Mouse (Mus musculus): ENCODE measurements around the gene Hoxd8. TPM values are rescaled to one million over a fixed set of nuclear protein-coding genes. Genes with fewer than 3 reads are reported as not detected.

Gene Hoxd8
- total RNA-seq, 1 experiment from 2014 or later: not detected

DNA sequence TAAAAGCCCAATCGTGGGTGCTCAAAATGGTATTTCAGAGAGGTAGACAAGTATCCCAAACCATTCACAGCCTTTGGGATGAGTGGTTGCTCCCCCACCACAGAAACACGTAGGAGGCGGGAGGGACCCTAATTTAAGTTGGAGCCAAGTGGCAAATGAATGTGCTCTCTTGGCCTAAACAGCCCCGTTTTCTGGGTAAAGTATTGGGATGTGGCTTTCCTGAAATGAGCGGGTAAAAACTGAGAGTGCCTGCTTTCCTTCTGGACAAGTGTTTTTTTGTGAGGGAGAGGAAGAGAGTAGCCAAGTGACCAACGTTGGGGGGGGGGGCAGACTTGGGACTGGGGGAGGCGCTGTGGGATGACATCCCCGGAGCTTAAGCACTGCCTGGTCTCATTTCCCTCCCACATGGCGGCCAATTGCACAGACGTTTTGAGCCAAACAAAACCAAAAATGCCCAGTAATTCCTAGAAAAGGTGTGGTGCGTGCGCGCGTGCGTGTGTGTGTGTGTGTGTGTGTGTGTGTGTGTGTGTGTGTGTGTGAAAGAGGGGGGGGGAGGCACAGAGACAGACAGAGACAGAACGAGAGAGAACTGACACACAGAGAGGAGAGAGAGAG is 6.6 kb downstream of the Hoxd8 start:
- ATAC-seq (replicated peaks; ENCODE audit: low read depth, poor library complexity, severe bottlenecking): no peak

DNA sequence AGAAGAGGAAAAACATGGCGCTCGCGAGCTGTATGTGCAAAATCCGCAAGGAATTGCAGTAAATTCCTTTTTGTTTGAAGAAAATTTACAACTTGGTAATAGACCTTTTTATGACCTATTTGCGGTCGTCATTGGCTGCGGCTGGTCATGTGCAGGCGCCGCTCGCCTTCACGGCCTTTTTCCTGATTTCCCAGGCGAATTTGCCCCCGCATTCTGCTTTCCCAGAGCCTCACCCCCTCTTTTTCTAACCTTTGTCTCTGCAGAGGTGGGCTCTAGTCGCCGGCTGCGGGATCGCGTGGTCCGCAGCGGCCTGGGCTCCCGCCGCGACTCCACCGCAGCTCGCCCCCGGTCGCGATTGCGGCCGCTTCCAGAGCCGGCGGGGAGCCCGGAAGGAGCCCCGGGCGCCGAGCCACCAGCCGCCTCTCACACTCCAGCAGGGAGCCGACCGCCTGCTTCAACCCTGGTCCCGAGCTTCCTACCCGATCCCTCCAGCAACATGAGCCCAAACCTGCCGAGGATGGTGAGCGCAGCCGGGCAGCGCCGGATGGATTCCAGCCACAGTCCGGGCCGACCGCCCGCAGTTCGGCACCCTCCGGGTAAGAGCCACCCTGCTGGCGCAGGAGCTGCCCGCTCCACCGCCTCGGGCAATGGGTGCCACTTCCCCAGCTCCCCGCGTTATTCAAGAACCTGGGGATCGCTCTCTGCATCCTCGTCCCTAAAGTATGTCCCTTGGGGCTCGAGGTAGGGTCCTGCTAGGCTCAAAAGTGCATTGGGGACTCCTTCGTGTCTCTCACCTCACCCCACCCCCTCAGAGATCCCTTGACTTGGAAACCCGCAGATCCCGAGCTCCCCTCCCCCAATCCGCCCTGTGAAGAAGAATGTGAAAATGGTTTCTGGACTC is 7.6 kb downstream of the Hoxd8 start, which contains the start of the genes Hoxd3 and Hoxd4:
Gene Hoxd3 (plus strand): TSS at position 207 of the 901 bp plus-strand sequence.
Gene Hoxd4 (plus strand): TSS at position 209 of the 901 bp plus-strand sequence.
- ATAC-seq (replicated peaks; ENCODE audit: low read depth, poor library complexity, severe bottlenecking): no peak

DNA sequence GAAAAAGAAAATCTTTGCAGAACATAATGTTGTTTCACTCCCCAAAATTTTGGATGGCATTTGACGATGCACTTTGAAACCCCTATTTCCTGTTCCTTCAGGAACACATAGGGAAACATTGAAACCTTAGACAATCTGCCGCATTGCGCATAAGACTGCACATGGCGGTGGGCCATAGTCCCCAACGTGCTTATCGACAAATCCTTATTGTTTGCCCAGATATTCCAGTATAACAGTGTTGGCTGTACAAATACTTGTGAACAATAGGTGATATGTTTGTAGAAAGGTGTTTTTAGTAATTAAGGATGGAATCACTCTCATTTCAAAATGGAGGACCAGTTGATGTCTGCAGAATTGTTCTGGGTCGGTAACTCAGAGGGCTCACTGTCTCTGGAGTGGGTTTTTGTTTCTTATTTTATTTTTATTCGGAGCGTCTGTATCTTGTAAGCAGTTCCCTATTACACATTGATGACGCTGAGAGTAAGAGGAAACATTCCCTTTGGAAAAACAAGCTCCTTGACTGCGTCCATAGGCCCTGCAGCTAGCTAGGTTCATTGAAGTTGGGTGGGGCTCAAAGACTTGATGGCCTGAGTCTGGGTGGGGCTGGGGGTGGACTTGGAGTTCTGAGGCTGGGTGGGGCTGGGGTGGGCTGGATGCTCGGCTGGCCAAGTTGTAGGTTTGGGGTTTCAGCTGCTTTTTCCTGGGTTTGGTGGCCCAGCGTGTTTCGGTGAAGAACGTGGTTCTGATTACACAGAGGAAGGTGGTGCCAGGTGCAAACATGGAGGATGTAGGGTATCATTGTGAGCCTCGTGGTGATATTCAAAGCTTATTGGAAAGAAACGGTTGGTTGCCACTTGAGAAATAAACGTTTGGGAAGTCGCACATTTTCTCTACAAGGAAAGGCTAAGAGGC is 9.1 kb downstream of the Hoxd8 start:
- no peak for ATAC-seq (replicated peaks; ENCODE audit: low read depth, poor library complexity, severe bottlenecking)

DNA sequence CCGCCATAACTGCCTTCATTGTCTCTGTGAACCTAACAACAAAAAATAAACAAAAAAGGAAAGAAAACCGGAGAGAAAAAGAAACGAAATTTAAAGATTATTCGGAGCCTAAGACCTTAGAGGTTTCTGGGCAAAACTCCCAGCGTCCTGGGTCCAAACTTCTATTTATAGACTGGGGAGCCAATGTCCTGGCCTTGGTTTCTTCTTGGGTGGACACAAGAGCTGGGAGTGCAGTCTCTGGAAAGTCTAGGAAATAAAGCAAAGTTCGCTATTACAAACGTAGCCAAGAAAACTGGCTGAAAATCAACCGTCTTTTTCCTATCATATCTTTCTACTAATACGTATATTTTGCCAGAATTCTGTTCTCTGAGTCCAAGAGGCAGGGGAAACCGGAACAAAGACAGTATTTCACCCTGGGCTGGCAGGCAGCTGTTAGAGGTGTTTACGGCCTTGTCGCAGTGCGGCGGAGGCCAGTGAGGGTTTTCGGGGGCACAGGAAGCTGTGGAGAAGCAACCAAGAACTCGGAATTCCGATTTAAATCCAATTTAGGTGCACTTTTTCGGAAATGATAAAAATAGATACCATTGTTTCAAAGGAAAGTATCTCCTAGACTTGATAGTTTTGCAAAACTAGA is 9.9 kb downstream of the Hoxd8 start:
- no peak for ATAC-seq (replicated peaks; ENCODE audit: low read depth, poor library complexity, severe bottlenecking)

DNA sequence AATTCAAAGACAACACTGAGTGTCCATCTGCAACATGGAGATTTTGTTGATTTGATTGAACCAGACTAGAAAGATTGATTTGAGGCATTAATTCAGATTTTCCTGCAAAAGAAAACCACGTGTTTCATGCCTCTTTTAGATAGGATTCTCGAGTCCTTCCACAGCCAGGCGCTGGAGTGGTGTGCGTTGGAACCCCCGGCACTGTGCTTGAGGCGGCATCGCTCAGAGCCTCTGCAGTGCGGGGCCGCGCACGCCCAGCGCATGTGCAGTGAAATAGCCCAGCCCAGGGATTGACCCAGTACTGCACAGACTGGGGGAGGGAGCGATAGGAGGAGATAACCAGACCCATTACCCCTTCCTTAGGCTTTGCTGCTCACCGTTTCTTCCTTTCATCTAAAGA is 10.5 kb downstream of the Hoxd8 start:
- no peak for ATAC-seq (replicated peaks; ENCODE audit: low read depth, poor library complexity, severe bottlenecking)

DNA sequence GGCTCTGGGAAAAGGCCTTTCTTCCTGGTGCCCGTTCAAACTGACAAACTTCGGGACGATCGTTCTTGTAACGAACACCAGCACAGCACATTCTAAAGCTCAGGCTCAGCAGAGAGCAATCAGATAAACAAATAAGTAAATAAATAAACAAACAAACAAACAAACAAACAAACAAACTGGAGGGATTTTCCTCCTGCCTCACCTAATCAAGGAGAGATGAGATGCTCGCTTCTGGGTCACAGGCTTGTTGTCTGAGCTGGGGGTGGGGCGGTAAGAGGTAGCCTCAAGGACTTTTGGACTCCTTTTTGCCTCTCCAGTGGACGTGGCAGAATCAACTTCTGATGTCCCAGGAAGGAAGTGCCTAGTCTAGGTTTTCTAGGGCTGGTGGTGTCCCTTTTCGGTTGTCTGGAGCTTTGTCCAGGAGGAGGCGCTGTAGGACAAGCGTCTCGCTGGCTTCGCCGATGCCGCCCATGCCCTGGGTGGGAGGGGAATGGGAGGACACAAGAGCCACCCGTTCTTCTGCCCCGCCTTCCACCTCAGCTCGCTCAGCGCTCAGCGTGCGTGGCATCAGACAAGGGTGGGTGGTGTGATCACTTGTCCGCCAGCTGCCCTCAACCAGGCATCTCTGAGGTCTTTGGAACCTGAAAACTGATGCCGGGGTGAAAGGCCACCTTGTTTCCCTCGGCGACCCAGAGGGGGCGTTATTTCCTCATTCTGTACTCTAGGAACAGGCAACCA is 11.3 kb downstream of the Hoxd8 start:
- ATAC-seq (replicated peaks; ENCODE audit: low read depth, poor library complexity, severe bottlenecking): peak; percentile 95

DNA sequence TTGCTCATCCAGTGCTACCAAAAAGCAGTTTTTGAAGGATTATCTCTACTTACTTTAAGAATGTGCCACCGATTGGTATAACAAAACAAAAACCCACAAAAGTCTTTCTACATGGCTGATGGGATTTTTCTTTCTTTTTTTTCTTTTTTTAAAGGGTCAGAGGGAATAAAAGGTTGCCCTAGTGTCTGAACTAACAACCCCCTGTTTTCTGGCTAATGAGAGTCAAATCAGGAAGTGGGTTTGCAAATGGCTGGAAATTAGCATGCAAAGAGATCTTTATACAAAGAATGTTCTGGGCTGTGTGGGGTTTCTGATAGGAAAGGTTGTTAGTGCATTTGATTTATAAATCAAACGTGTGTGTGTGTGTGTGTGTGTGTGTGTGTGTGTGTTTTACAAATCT is 16.0 kb downstream of the Hoxd8 start:
- no peak for ATAC-seq (replicated peaks; ENCODE audit: low read depth, poor library complexity, severe bottlenecking)

DNA sequence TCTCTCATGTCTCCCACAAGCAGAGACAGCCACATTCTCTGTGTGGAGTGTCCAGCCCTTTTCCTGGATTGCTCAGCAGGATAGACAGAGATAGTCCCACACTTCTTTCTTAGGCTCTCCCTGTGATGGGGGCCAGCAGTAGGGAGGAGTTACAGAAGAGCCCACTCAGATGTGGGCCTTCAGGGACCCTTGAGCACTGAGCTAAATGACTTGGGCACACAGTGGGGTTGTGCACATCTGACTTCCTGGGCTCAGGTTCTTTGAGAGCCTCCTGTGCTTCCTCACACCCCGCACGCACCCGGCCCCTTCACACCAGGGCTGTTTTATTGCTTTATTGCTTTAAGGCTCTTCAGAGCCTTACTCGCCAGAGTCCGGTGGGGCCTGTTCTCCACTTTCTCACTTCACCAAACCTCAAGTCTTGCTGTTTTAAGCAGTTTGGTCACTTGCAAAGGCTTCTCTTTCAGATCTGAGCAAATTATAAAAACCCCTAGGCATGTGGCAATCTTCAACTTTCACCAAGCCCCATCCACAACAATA is 16.6 kb downstream of the Hoxd8 start:
- ATAC-seq (replicated peaks; ENCODE audit: low read depth, poor library complexity, severe bottlenecking): no peak

DNA sequence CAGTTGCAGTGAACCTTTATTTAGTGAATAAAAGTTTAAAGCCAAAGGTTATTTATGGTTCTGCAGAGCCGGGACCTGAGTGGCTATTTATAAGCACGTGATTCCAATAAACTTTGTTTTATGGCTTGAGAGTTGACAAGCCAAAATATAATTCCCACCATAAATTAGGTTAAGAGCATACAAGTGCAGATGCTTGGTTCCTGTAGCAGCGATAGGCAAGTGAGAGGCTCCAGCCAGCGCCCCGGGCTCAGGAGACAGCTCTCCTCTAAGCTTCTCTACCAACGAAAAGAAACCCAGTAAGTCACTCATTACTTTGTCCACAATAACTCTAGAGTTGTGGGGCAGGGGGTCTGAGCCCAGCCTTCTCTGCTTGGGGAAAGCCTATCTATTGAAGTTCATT is 17.5 kb downstream of the Hoxd8 start:
- no peak for ATAC-seq (replicated peaks; ENCODE audit: low read depth, poor library complexity, severe bottlenecking)

DNA sequence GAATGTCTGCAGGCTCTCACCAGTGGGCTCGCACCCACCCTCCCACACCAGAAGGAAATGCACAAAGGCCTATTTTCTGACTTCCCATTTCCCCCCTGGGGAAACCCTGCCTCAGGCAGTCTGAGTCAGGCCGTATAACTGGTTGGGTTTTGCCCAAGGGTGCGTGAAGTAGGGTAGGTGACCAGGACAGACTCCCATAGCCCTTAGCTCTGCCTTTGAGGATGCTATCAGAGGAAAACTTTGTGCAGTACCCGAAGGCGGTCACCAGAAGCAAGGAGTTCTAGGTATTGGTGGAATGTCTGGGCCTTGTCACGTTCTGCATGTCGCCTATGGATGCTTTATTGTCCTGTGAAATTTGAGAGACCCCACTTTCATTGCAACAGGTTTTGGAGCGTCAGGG is 18.5 kb downstream of the Hoxd8 start:
- ATAC-seq (replicated peaks; ENCODE audit: low read depth, poor library complexity, severe bottlenecking): no peak

DNA sequence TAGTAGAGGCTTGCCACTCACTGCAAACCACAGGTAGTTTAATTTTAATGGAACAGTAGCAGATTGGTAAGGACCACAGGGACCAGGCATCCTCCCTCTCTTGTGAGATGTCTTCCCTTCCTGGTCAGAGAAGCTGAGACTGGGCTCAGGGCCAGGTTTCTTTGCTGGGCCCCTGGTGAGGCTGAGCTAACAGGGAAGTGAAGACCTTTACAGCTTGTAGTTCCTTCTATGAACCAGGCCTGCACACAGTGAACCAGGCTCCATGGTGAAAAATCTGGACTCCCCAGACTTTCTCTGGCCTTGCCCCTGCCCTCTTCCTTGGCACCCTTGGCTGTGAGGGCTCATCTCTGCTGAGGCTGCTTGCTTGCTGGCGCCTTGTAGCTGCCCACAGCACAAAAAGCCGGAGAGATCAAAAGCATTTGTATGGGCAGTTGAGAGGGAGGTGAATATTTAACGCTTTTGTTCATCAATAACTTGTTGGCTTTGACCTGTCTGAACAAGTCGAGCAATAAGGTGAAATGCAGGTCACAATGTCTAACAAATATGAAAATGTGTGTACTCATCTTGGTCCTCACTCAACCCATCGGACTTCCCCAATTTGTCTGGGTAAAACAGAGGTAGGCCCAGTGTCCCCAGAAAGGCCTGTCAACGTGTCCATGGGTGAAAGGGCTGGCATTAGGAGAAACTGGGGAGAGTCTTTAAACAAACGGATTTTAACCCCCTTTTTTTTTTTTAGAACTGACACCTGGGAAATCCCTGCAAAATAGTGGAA is 20.0 kb downstream of the Hoxd8 start:
- ATAC-seq (replicated peaks; ENCODE audit: low read depth, poor library complexity, severe bottlenecking): no peak

DNA sequence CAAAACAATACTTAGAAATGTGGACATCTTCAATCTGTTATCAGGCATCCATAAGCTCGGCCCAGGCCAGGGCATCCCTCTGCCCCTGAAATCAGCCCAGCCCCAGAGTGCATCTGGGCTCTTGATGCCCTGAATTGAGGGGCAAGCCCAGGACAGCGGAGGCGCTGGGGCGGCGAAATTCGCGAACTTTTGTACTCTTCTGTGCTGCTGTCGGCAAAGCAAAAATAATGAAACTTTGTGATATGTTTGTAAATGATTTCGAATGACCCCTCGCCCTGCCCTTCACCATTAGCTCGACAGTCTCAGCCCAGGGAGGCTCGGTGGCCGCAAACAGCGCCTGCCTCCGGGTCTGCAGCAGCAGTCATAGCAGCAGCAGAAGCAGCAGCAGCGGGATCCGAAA is 20.8 kb downstream of the Hoxd8 start:
- ATAC-seq (replicated peaks; ENCODE audit: low read depth, poor library complexity, severe bottlenecking): no peak

DNA sequence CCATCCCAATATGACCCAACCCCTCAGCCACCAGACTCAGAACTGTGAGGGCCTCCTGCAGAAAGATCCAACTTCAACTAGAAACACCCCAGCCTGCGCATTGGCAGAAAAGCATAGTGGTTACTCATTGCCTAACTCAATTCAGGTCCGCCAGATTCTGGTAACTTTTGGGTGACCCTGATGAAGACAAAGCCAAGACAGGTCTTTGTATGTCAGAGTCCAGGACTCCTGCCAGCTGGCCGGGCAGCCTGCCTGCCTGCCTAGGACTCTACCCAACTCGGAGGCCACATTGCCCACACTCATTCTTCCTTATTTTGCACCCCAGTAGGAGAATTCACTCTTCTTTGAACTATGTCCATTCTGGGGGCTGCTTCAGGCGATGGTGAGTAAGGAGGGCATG is 22.1 kb downstream of the Hoxd8 start, which contains the start of gene Gm28230:
Gene Gm28230 (plus strand): TSS at position 178 of the 400 bp plus-strand sequence.
- no peak for ATAC-seq (replicated peaks; ENCODE audit: low read depth, poor library complexity, severe bottlenecking)

DNA sequence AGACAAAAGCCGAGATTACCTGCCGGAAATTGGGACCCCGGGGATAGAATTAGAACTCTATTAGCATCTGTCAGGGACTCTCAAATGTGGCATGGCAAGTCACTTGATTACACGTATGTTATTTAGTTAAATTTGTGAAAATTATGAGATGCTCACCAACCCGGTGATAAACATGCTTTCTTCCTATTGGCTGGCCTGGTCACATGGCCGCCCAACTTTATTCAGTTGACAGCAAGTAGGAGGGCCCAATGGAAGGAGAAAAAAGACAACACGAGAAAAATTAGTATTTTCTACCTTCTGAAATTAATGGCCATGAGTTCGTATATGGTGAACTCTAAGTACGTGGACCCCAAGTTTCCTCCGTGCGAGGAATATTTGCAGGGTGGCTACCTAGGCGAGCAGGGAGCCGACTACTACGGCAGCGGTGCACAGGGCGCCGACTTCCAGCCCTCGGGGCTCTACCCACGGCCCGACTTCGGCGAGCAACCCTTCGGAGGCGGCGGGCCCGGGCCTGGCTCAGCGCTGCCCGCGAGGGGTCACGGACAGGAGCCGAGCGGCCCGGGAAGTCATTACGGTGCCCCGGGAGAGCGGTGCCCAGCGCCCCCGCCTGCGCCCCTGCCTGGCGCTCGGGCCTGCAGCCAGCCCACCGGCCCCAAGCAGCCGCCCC is 22.7 kb downstream of the Hoxd8 start:
- ATAC-seq (replicated peaks; ENCODE audit: low read depth, poor library complexity, severe bottlenecking): no peak

DNA sequence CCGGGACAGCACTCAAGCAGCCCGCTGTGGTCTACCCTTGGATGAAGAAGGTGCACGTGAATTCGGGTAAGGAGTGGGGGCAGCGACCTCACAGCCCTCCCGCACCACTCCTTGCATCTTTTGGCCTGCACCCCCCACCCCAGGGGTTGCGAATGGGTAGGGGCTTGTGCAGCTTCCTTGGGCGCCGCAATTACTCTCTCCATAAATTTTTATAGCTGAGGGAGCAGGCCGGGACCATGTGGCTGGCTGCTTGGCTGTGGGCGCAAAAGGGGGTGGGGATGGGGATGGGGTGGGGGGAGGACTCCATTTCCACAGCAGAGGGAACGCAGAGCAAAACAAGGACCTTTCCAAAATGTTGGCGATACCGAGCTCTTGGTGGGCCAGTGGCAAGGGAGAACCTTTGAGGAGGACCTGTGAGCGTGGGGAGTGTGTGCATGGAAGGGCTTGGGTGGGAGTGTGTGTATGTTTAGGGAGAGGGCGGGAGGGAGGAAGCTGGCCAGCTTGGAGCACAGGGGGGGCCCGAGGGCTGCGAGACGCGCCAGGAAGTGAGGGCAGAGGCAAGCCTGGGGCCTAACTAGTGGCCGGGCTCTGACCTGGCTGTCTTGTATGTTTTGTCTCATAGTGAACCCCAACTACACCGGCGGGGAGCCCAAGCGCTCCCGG is 23.4 kb downstream of the Hoxd8 start:
- ATAC-seq (replicated peaks; ENCODE audit: low read depth, poor library complexity, severe bottlenecking): no peak

DNA sequence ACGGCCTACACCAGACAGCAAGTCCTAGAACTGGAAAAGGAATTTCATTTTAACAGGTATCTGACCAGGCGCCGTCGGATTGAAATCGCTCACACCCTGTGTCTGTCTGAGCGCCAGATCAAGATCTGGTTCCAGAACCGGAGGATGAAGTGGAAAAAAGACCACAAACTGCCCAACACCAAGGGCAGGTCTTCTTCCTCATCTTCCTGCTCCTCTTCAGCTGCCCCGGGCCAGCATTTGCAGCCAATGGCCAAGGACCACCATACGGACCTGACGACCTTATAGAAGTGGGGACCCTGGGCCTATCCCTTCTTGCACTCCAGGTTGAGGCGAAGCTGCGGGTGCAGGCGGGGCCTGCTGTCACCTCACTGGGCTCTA is 23.9 kb downstream of the Hoxd8 start:
- ATAC-seq (replicated peaks; ENCODE audit: low read depth, poor library complexity, severe bottlenecking): no peak

DNA sequence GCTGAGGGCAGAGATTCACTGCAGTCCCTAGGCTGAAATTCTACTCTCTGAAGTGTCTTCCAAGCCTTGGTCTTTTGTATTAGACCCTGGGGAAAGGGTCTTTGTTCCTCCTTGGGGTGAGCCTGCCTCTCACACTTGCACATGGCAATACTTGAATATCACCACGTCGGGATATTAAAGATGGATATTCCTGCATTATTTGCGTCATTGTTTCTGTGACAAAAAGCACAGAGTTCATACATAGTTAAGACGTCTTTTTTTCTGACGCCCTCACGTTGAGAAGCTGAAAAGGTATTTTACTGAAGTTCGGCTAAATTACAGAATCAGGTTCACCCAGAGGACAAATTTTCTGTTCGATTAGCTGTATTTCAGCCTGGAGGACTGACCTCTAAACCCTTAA is 25.9 kb downstream of the Hoxd8 start:
- ATAC-seq (replicated peaks; ENCODE audit: low read depth, poor library complexity, severe bottlenecking): no peak
